Mouse (Mus musculus) myocyte (in vitro differentiated cells): ENCODE data around the gene Tmprss9. TPM values are rescaled to one million over a fixed set of nuclear protein-coding genes. Genes with fewer than 3 reads are reported as not detected.

Experiments
- H3K27me3 ChIP-seq: one replicate; pipeline ENCODE4 v1.6.1; 2011; ENCODE audit not compliant: control insufficient read depth, insufficient read depth, insufficient read length
- H3K36me3 ChIP-seq: one replicate; pipeline ENCODE4 v1.6.1; 2011; ENCODE audit not compliant: control insufficient read depth, insufficient read depth
- H3K4me2 ChIP-seq: one replicate; pipeline ENCODE4 v1.6.1; 2011; ENCODE audit warnings: low read depth, control low read depth
- H3K4me3 ChIP-seq: one replicate; pipeline ENCODE4 v1.5.1; 2011; ENCODE audit warnings: mild to moderate bottlenecking, control low read depth, moderate library complexity
- H3K79me2 ChIP-seq: one replicate; pipeline ENCODE4 v1.6.1; 2011; ENCODE audit not compliant: control insufficient read depth, insufficient read depth
- H3ac ChIP-seq: one replicate; pipeline ENCODE4 v1.6.1; 2011; ENCODE audit not compliant: control insufficient read depth, insufficient read length
- CEBPB ChIP-seq: IDR thresholded peaks from 2 replicates; pipeline ENCODE4 v1.6.1; 2011; ENCODE audit warnings: mild to moderate bottlenecking, moderate library complexity; ENCODE audit not compliant: poor library complexity, insufficient read depth, severe bottlenecking
- E2F4 ChIP-seq: IDR thresholded peaks from one replicate; pipeline ENCODE4 v1.6.1; 2011; ENCODE audit warnings: mild to moderate bottlenecking, control low read depth, moderate library complexity; ENCODE audit not compliant: insufficient read depth
- MAX ChIP-seq: IDR thresholded peaks from one replicate; pipeline ENCODE4 v1.6.1; 2011; ENCODE audit warnings: low read depth, mild to moderate bottlenecking, control low read depth
- MYOD1 ChIP-seq, 3 experiments: IDR thresholded peaks; one replicate each; pipeline ENCODE4 v1.6.1; 2011; ENCODE audit warnings: control low read depth in 2 of 3, low read depth in 2 of 3, mild to moderate bottlenecking in 2 of 3, moderate library complexity in 1 of 3; ENCODE audit not compliant: insufficient read length in 2 of 3, control insufficient read depth in 1 of 3
- MYOG ChIP-seq, 3 experiments: IDR thresholded peaks; one replicate each; pipeline ENCODE4 v1.6.1; 2011; ENCODE audit warnings: control low read depth in 2 of 3, low read depth in 2 of 3, mild to moderate bottlenecking in 2 of 3; ENCODE audit not compliant: insufficient read length in 2 of 3, control insufficient read depth in 1 of 3, insufficient read depth in 1 of 3
- POLR2A ChIP-seq: IDR thresholded peaks from one replicate; pipeline ENCODE4 v1.6.1; 2011; ENCODE audit warnings: low read depth, mild to moderate bottlenecking, control low read depth, moderate library complexity; ENCODE audit not compliant: insufficient read length
- POLR2AphosphoS2 ChIP-seq: IDR thresholded peaks from one replicate; pipeline ENCODE4 v1.6.1; 2011; ENCODE audit warnings: low read depth, control low read depth; ENCODE audit not compliant: insufficient read length
- REST ChIP-seq: IDR thresholded peaks from one replicate; pipeline ENCODE4 v1.6.1; 2011; ENCODE audit warnings: mild to moderate bottlenecking, control low read depth, moderate library complexity; ENCODE audit not compliant: insufficient read depth, insufficient read length
- SRF ChIP-seq: IDR thresholded peaks from one replicate; pipeline ENCODE4 v1.6.1; 2011; ENCODE audit warnings: low read depth; ENCODE audit not compliant: control insufficient read depth, insufficient read length
- TCF12 ChIP-seq: IDR thresholded peaks from one replicate; pipeline ENCODE4 v1.6.1; 2011; ENCODE audit warnings: mild to moderate bottlenecking, control low read depth; ENCODE audit not compliant: poor library complexity, insufficient read depth, severe bottlenecking
- TCF3 ChIP-seq: IDR thresholded peaks from one replicate; pipeline ENCODE4 v1.6.1; 2011; ENCODE audit warnings: low read depth, control low read depth; ENCODE audit not compliant: insufficient read length
- USF1 ChIP-seq: IDR thresholded peaks from one replicate; pipeline ENCODE4 v1.6.1; 2011; ENCODE audit warnings: low read depth, mild to moderate bottlenecking, control low read depth, moderate library complexity
- polyA plus RNA-seq: library from polyadenylated mRNA; unstranded; fragments of >200 nt; fragmentation: generic; extraction: Trizol; gene quantifications from one replicate; pipeline ENCODE4 v1.2.1, GENCODE M21; 2012; ENCODE audit warnings: missing spikeins

Gene Tmprss9
- polyA plus RNA-seq, 1 experiment = 0.05 TPM

- H3K4me2 ChIP-seq = peak overlapping the region; percentile 46
- H3ac ChIP-seq = no peak overlapping the region
- H3K27me3 ChIP-seq = no peaks in the 10 kb centered on the region
- TF ChIP-seq MAX = no peak
- TF ChIP-seq REST = no peak
- TF ChIP-seq TCF12 = peak; percentile 15
- no peak for TF ChIP-seq POLR2AphosphoS2
- peak in 2 of 3 experiments; percentile 39 to 81 for TF ChIP-seq MYOG (IDR thresholded peaks at IDR 0.05; ENCODE audit: control insufficient read depth in 1 of 3, insufficient read depth in 1 of 3, insufficient read length in 2 of 3, low read depth in 2 of 3)
- no peak for TF ChIP-seq TCF3
- TF ChIP-seq USF1 = no peak
- TF ChIP-seq SRF = no peak
- peak in 2 of 3 experiments; percentile 69 to 77 for TF ChIP-seq MYOD1 (IDR thresholded peaks at IDR 0.05; ENCODE audit: control insufficient read depth in 1 of 3, insufficient read length in 2 of 3, low read depth in 2 of 3)
- TF ChIP-seq CEBPB = no peak
- TF ChIP-seq POLR2A = no peak
- TF ChIP-seq E2F4 = no peak
- peaks cover 3% of the 10 kb centered on the region for H3K36me3 ChIP-seq
- H3K4me3 ChIP-seq = no peak overlapping the region
- peaks cover 29% of the 10 kb centered on the region for H3K79me2 ChIP-seq
Observed at GRCm38 (mm10) chr10:80913364-80914011, 41.8 kb downstream of the Tmprss9 start.

DNA sequence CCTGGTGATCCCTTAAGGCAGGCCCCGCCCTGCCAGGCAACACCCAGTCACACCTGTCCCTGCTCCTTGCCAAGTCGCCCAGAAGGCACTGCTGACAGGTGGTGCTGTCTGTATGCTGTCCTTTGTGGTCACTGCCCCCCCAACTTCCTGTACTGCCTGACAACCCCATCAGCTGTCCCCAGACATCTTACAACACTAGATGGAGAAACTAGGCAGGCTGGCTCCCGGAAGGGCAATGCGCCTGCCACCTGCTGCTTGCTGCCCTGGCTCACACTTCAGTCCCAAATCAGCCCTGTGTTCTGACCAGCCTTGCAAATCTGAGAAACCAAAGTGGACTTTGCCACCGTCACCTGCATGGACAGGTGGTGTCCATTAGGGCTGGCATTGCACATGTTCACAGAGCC lies 42.6 kb downstream of the Tmprss9 start:
- peak; percentile 82 to 97 (median 94) for TF ChIP-seq MYOD1 (IDR thresholded peaks at IDR 0.05; ENCODE audit: control insufficient read depth in 1 of 3, insufficient read length in 2 of 3, low read depth in 2 of 3)
- TF ChIP-seq TCF3 = peak; percentile 99
- TF ChIP-seq POLR2A = peak; percentile 3
- 0 out of 2 replicates have a peak, but pooled peaks have one; percentile 32 for TF ChIP-seq CEBPB
- TF ChIP-seq TCF12 = peak; percentile 98
- TF ChIP-seq REST = no peak
- TF ChIP-seq MAX = no peak
- peak; percentile 32 for TF ChIP-seq POLR2AphosphoS2
- TF ChIP-seq MYOG (IDR thresholded peaks at IDR 0.05; ENCODE audit: control insufficient read depth in 1 of 3, insufficient read depth in 1 of 3, insufficient read length in 2 of 3, low read depth in 2 of 3) = peak; percentile 87 to 99 (median 95)
- peak; percentile 21 for TF ChIP-seq SRF
- TF ChIP-seq E2F4 = no peak
- TF ChIP-seq USF1 = no peak
- Histone ChIP-seq H3K4me2 (peak overlapping the region; percentile 46), H3ac (no peak overlapping the region), H3K27me3 (no peaks in the 10 kb centered on the region), H3K79me2 (peaks cover 30% of the 10 kb centered on the region), H3K36me3 (peaks cover 3% of the 10 kb centered on the region), H3K4me3 (no peak overlapping the region)

GRCm38 (mm10) chr10:80915260-80915659 lies 43.6 kb downstream of the Tmprss9 start:
- Histone ChIP-seq H3K36me3 (no peaks in the 10 kb centered on the region), H3ac (no peak overlapping the region), H3K4me2 (peak overlapping the region; percentile 46), H3K27me3 (no peaks in the 10 kb centered on the region), H3K4me3 (peak overlapping the region; percentile 92), H3K79me2 (peaks cover 30% of the 10 kb centered on the region)
- TF ChIP-seq POLR2A = no peak
- TF ChIP-seq TCF12 = no peak
- TF ChIP-seq CEBPB = no peak
- TF ChIP-seq REST = no peak
- TF ChIP-seq USF1 = no peak
- TF ChIP-seq POLR2AphosphoS2 = no peak
- no peak for TF ChIP-seq SRF

GRCm38 (mm10) chr10:80915736-80916135 lies 44.1 kb downstream of the Tmprss9 start:
- peak overlapping the region; percentile 92 for H3K4me3 ChIP-seq

GRCm38 (mm10) chr10:80917336-80917778 lies 45.7 kb downstream of the Tmprss9 start:
- peaks cover 29% of the 10 kb centered on the region for H3K79me2 ChIP-seq
- TF ChIP-seq POLR2A (no peak), SRF (no peak), MYOD1 (IDR thresholded peaks at IDR 0.05; ENCODE audit: control insufficient read depth in 1 of 3, insufficient read length in 2 of 3, low read depth in 2 of 3) (no peak), MYOG (IDR thresholded peaks at IDR 0.05; ENCODE audit: control insufficient read depth in 1 of 3, insufficient read depth in 1 of 3, insufficient read length in 2 of 3, low read depth in 2 of 3) (no peak), E2F4 (no peak), CEBPB (no peak), TCF3 (no peak), POLR2AphosphoS2 (no peak), MAX (no peak), REST (no peak), TCF12 (no peak)
- H3ac ChIP-seq = peak overlapping the region; percentile 66
- H3K4me3 ChIP-seq = peak overlapping the region; percentile 92
- no peaks in the 10 kb centered on the region for H3K27me3 ChIP-seq
- H3K36me3 ChIP-seq = no peaks in the 10 kb centered on the region
- H3K4me2 ChIP-seq = peak overlapping the region; percentile 94

More at GRCm38 (mm10) chr10:80915736-80916135, 44.1 kb downstream of the Tmprss9 start:
- H3K27me3 ChIP-seq = no peaks in the 10 kb centered on the region
- H3ac ChIP-seq = no peak overlapping the region
- peak overlapping the region; percentile 94 for H3K4me2 ChIP-seq
- H3K79me2 ChIP-seq = peaks cover 30% of the 10 kb centered on the region
- no peak for TF ChIP-seq MYOD1 (IDR thresholded peaks at IDR 0.05; ENCODE audit: control insufficient read depth in 1 of 3, insufficient read length in 2 of 3, low read depth in 2 of 3)
- TF ChIP-seq CEBPB = no peak
- TF ChIP-seq SRF = no peak
- TF ChIP-seq TCF12 = no peak
- no peak for TF ChIP-seq MYOG (IDR thresholded peaks at IDR 0.05; ENCODE audit: control insufficient read depth in 1 of 3, insufficient read depth in 1 of 3, insufficient read length in 2 of 3, low read depth in 2 of 3)
- no peaks in the 10 kb centered on the region for H3K36me3 ChIP-seq
